Mouse (Mus musculus): ENCODE results near the gene Clock.

- no peak for TF ChIP-seq CTCF (IDR thresholded peaks at IDR 0.05; ENCODE audit: control insufficient read depth, insufficient read depth, insufficient replicate concordance, low read depth, low read length)
- TF ChIP-seq POLR2A (IDR thresholded peaks at IDR 0.05; ENCODE audit: control insufficient read depth, low read depth, low read length), result no peak
Observed at GRCm38 (mm10) chr5:76321249-76322196, 16.9 kb upstream of the Clock start.

All from testis, adult 2 months (tissue).